Mouse (Mus musculus): ENCODE data around the gene Nek11. TPM values are rescaled to one million over a fixed set of nuclear protein-coding genes. Genes with fewer than 3 reads are reported as not detected.

The Nek11 gene
- total and polyA plus RNA-seq, 3 experiments = not detected

DNA sequence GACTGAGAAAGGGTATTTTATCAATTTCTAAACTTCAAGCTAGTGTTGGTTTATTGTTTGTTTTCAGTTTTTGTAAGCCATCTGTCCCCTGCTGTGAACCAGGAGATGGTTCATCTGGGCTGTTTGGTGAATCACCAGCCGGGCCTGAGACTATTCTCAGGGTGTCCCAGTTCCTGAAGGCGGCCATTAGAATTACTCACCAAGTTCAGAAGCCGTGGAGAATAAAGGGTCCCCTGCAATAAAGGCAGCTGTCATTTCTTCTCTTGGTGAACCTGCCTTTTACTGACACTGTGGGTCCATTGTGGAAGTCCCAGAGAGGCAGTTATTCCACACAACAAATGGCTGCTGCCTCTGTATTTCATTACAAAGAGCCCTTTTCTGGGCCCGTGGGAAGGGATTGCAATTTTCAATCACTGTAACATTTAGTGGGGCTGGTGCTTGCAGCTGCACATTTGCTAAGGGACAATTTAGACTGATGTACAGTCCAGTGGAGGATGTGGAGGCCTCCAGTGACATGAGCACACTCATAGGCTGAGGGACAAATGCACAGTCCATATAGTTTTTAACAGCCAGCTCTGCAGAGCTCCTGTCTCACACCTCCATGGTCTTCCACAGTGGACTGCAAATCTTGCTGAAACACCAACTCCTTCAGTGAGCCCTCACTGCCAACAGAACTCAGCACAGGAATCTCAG, 142.8 kb downstream of the Nek11 start:
- no peak for DNase-seq (ENCODE audit: low spot score)
- Histone ChIP-seq H3K4me3 (ENCODE audit: low read depth, low read length) (no peak overlapping the region), H3K9me3 (replicated peaks) (peaks cover 48% of the 10 kb centered on the region), H3K4me1 (ENCODE audit: insufficient read depth, low read depth, low read length) (no peaks in the 10 kb centered on the region), H3K36me3 (replicated peaks) (no peaks in the 10 kb centered on the region), H3K27me3 (ENCODE audit: insufficient read depth, low read length) (no peaks in the 10 kb centered on the region)
- TF ChIP-seq GATA1 (IDR thresholded peaks at IDR 0.05; ENCODE audit: borderline replicate concordance, low read length) (no peak), CTCF (IDR thresholded peaks at IDR 0.05; ENCODE audit: low read depth, low read length) (no peak), TAL1 (conservative IDR thresholded peaks at IDR 0.05; ENCODE audit: low read depth, low read length) (no peak)
- no peak for ATAC-seq (ENCODE audit: extremely low read depth, insufficient number of reproducible peaks, low FRiP score, poor library complexity, severe bottlenecking)

DNA sequence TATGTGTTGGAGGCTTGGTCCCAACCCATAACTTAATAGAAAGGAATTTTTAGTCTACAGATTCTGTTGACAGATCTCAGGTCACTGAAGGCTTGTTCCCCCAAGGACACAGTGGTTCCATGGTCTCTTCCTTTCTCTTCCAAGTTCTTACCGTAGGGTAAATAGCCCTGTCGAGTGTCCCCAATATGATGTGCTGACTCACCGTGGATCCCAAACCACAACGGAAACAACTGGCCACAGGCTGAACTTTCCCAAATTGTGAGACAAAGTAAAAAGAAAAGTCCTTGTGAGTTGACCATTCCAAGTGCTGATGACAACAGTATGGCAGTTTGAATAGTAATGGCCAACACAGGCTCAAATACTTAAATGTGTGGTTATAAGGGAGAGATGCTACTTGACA, 144.1 kb downstream of the Nek11 start:
- no peak for DNase-seq (ENCODE audit: low spot score)
- H3K27me3 ChIP-seq (ENCODE audit: insufficient read depth, low read length) = no peaks in the 10 kb centered on the region
- H3K4me1 ChIP-seq (ENCODE audit: insufficient read depth, low read depth, low read length) = no peaks in the 10 kb centered on the region
- no peak for ATAC-seq (ENCODE audit: extremely low read depth, insufficient number of reproducible peaks, low FRiP score, poor library complexity, severe bottlenecking)
- TF ChIP-seq CTCF (IDR thresholded peaks at IDR 0.05; ENCODE audit: low read depth, low read length) (no peak), GATA1 (IDR thresholded peaks at IDR 0.05; ENCODE audit: borderline replicate concordance, low read length) (no peak)
- H3K4me3 ChIP-seq (ENCODE audit: low read depth, low read length) = no peak overlapping the region
- H3K9me3 ChIP-seq (replicated peaks) = peaks cover 46% of the 10 kb centered on the region
- H3K36me3 ChIP-seq (replicated peaks) = no peaks in the 10 kb centered on the region

DNA sequence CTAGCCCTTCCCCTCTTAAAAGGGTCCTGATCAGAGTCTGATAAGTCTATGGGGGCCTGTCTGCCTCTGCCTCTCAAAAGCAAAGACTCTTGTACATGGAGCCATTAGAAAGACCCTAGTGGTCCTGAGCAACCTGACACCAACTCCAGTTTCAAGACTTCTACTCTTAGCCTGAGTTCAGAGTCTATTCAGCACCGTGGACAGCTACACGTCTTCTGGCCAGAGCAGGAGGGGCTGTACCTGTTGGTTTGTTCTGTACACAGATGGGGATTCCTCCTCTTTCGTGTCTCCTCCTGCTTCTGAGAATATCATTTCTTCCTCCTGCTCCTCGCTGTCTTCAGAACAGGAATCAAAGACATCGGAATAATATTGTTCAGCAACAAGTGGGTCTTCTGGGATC, 151.3 kb downstream of the Nek11 start:
- no peak for ATAC-seq (ENCODE audit: extremely low read depth, insufficient number of reproducible peaks, low FRiP score, poor library complexity, severe bottlenecking)
- Histone ChIP-seq H3K4me3 (ENCODE audit: low read depth, low read length) (no peak overlapping the region), H3K27me3 (ENCODE audit: insufficient read depth, low read length) (no peaks in the 10 kb centered on the region), H3K36me3 (replicated peaks) (no peaks in the 10 kb centered on the region), H3K9me3 (replicated peaks) (peaks cover 26% of the 10 kb centered on the region), H3K4me1 (ENCODE audit: insufficient read depth, low read depth, low read length) (no peaks in the 10 kb centered on the region)
- DNase-seq (ENCODE audit: low spot score) = no peak
- TF ChIP-seq GATA2 (IDR thresholded peaks at IDR 0.05; ENCODE audit: borderline replicate concordance, low read depth, low read length) (no peak), GATA1 (IDR thresholded peaks at IDR 0.05; ENCODE audit: borderline replicate concordance, low read length) (no peak), CTCF (IDR thresholded peaks at IDR 0.05; ENCODE audit: low read depth, low read length) (no peak), TAL1 (conservative IDR thresholded peaks at IDR 0.05; ENCODE audit: low read depth, low read length) (no peak), POLR2AphosphoS5 (IDR thresholded peaks at IDR 0.05; ENCODE audit: insufficient replicate concordance, low read depth, low read length) (no peak)

DNA sequence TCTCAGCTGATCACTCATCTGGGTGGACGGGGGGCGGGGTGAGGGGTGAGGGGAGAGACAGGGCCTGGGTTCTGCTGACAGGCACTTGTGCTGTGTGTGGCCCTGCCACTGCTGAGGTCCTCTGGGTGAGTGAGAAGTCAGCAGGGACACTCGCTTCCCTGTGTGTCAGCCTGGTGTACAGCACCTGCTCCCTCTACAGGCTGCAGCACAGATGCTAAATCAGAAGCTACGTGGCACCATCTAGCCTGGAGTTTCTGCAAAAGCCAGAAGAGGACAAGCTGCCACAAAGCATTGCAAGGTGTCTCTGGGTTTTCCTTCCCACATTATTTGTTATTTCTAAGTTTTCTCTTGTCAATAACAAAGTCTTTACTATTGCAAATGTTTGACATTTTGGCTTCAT, 180.9 kb downstream of the Nek11 start:
- no peak for ATAC-seq (ENCODE audit: extremely low read depth, insufficient number of reproducible peaks, low FRiP score, poor library complexity, severe bottlenecking)
- TF ChIP-seq POLR2AphosphoS5 (IDR thresholded peaks at IDR 0.05; ENCODE audit: insufficient replicate concordance, low read depth, low read length) (no peak), CTCF (IDR thresholded peaks at IDR 0.05; ENCODE audit: low read depth, low read length) (no peak), GATA2 (IDR thresholded peaks at IDR 0.05; ENCODE audit: borderline replicate concordance, low read depth, low read length) (no peak), TAL1 (conservative IDR thresholded peaks at IDR 0.05; ENCODE audit: low read depth, low read length) (no peak), GATA1 (IDR thresholded peaks at IDR 0.05; ENCODE audit: borderline replicate concordance, low read length) (no peak)
- DNase-seq (ENCODE audit: low spot score) = no peak
- Histone ChIP-seq H3K27me3 (ENCODE audit: insufficient read depth, low read length) (no peaks in the 10 kb centered on the region), H3K4me1 (ENCODE audit: insufficient read depth, low read depth, low read length) (no peaks in the 10 kb centered on the region), H3K36me3 (replicated peaks) (no peaks in the 10 kb centered on the region), H3K9me3 (replicated peaks) (peaks cover 17% of the 10 kb centered on the region), H3K4me3 (ENCODE audit: low read depth, low read length) (no peak overlapping the region)

DNA sequence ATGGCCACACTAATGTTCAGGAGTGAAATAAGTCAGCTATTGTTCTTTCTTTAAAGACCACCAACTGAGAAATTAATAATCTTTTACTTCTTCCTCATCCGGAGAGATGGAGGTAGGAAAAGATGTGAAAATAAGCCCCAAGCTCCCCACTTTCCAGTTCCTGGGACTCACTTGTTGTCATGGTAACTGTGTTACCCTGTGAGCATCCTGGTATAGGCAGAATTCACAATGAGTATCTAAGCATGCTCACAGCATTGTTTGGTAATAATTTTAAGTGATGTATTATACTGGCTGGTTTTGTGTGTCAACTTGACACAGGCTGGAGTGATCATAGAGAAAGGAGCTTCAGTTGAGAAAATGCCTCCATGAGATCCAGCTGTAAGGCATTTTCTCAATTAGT, 195.0 kb downstream of the Nek11 start:
- Histone ChIP-seq H3K9me3 (replicated peaks) (peaks cover 14% of the 10 kb centered on the region), H3K27me3 (ENCODE audit: insufficient read depth, low read length) (no peaks in the 10 kb centered on the region), H3K4me3 (ENCODE audit: low read depth, low read length) (no peak overlapping the region), H3K36me3 (replicated peaks) (no peaks in the 10 kb centered on the region), H3K4me1 (ENCODE audit: insufficient read depth, low read depth, low read length) (no peaks in the 10 kb centered on the region)
- TF ChIP-seq GATA2 (IDR thresholded peaks at IDR 0.05; ENCODE audit: borderline replicate concordance, low read depth, low read length) (no peak), CTCF (IDR thresholded peaks at IDR 0.05; ENCODE audit: low read depth, low read length) (no peak), POLR2AphosphoS5 (IDR thresholded peaks at IDR 0.05; ENCODE audit: insufficient replicate concordance, low read depth, low read length) (no peak), GATA1 (IDR thresholded peaks at IDR 0.05; ENCODE audit: borderline replicate concordance, low read length) (no peak), TAL1 (conservative IDR thresholded peaks at IDR 0.05; ENCODE audit: low read depth, low read length) (no peak)
- DNase-seq (ENCODE audit: low spot score) (no peak), ATAC-seq (ENCODE audit: extremely low read depth, insufficient number of reproducible peaks, low FRiP score, poor library complexity, severe bottlenecking) (no peak)

DNA sequence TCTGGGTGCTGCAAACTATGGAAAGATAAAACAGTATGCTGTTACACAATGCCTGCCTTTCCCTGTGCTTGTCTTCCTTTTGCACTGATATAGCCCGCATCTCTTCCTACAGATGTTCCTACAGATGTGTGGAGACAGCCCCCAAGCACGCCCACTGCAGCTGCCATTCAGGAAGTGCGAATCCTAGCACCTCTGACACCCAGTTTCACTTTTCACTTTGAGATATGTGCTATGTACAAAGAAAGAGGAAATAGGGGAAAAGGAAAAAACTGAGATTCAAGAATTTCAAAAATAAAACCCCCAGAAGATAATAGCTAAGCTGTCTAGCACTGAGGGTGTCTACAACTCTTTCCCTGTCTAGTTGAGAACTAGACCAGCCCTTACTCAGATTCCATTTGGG, 208.6 kb downstream of the Nek11 start:
- no peak for ATAC-seq (ENCODE audit: extremely low read depth, insufficient number of reproducible peaks, low FRiP score, poor library complexity, severe bottlenecking)

More for the DNA sequence above, 208.6 kb downstream of the Nek11 start:
- TF ChIP-seq GATA2 (IDR thresholded peaks at IDR 0.05; ENCODE audit: borderline replicate concordance, low read depth, low read length) (no peak), CTCF (IDR thresholded peaks at IDR 0.05; ENCODE audit: low read depth, low read length) (no peak), POLR2AphosphoS5 (IDR thresholded peaks at IDR 0.05; ENCODE audit: insufficient replicate concordance, low read depth, low read length) (no peak), TAL1 (conservative IDR thresholded peaks at IDR 0.05; ENCODE audit: low read depth, low read length) (no peak), GATA1 (IDR thresholded peaks at IDR 0.05; ENCODE audit: borderline replicate concordance, low read length) (no peak)
- Histone ChIP-seq H3K27me3 (ENCODE audit: insufficient read depth, low read length) (no peaks in the 10 kb centered on the region), H3K4me3 (ENCODE audit: low read depth, low read length) (no peak overlapping the region), H3K9me3 (replicated peaks) (peaks cover 16% of the 10 kb centered on the region), H3K4me1 (ENCODE audit: insufficient read depth, low read depth, low read length) (no peaks in the 10 kb centered on the region), H3K36me3 (replicated peaks) (no peaks in the 10 kb centered on the region)
- DNase-seq (ENCODE audit: low spot score) = no peak

Data from G1E (cell line).